Mouse (Mus musculus): ENCODE results near the gene Rnf150. TPM values are rescaled to one million over a fixed set of nuclear protein-coding genes. Genes with fewer than 3 reads are reported as not detected.

The Rnf150 gene
- total and polyA plus RNA-seq, 3 experiments = 0.13 to 0.50 (median 0.39) TPM

- dilution Hi-C loops (cut with MboI; ENCODE audit: extremely low pct_ligation_motif_present, extremely low pct_unique_long_range_greater_than_20kb, low sequenced_read_pairs) = no loop called here
- H3K79me2 ChIP-seq (replicated peaks; ENCODE audit: control insufficient read depth, extremely low read depth, insufficient read depth, poor library complexity, severe bottlenecking) = no peaks in the 10 kb centered on the region
- DNase-seq (ENCODE audit: extremely low read depth) = no peak
- no peaks in the 10 kb centered on the region for H3K9me3 ChIP-seq (replicated peaks; ENCODE audit: low read length)
- no peaks in the 10 kb centered on the region for H3K27me3 ChIP-seq (replicated peaks)
- no peak overlapping the region for H3K27ac ChIP-seq (ENCODE audit: insufficient read depth, low read depth)
- no peak for TF ChIP-seq IRF4 (IDR thresholded peaks at IDR 0.05; ENCODE audit: low read depth, low read length)
- TF ChIP-seq ZMIZ1 (IDR thresholded peaks at IDR 0.05; ENCODE audit: low read depth, low read length) = no peak
- no peak for TF ChIP-seq RCOR1 (conservative IDR thresholded peaks at IDR 0.05; ENCODE audit: low read depth, low read length)
- TF ChIP-seq USF2 (conservative IDR thresholded peaks at IDR 0.05; ENCODE audit: low read depth, low read length) = no peak
- no peak for TF ChIP-seq MAZ (IDR thresholded peaks at IDR 0.05; ENCODE audit: low read depth, low read length)
- no peak for TF ChIP-seq ZKSCAN1 (IDR thresholded peaks at IDR 0.05; ENCODE audit: borderline replicate concordance, low read depth, low read length)
- TF ChIP-seq MXI1 (IDR thresholded peaks at IDR 0.05; ENCODE audit: low read depth, low read length) = no peak
- no peak for TF ChIP-seq ZNF384 (IDR thresholded peaks at IDR 0.05; ENCODE audit: low read depth, low read length)
- H3K9ac ChIP-seq (ENCODE audit: insufficient read depth, low read depth) = no peak overlapping the region
- no peak overlapping the region for H3K4me3 ChIP-seq (replicated peaks in 1 of 3; ENCODE audit: low read depth in 2 of 3, low read length in 2 of 3, poor library complexity in 1 of 3)
- in situ Hi-C loops (cut with MboI; ENCODE audit: low pct_ligation_motif_present, low pct_unique_long_range_greater_than_20kb, low sequenced_read_pairs) = no loop called here
- no peak overlapping the region for H3K4me2 ChIP-seq (ENCODE audit: insufficient read depth, low read depth, poor library complexity, severe bottlenecking)
- no peaks in the 10 kb centered on the region for H3K36me3 ChIP-seq (replicated peaks in 1 of 2; ENCODE audit: control insufficient read depth in 1 of 2, insufficient read depth in 1 of 2, low read length in 1 of 2)
- peaks cover 0 to 9% of the 10 kb centered on the region in 2 experiments; a peak in 1 of 4 replicates for H3K4me1 ChIP-seq (ENCODE audit: control insufficient read depth in 1 of 2, insufficient read depth in 2 of 2)
These were observed 44.1 kb downstream of the Rnf150 start for GRCm38 (mm10) chr8:82907271-82907670.

GRCm38 (mm10) chr8:82911436-82911835, 48.3 kb downstream of the Rnf150 start:
- dilution Hi-C loops (cut with MboI; ENCODE audit: extremely low pct_ligation_motif_present, extremely low pct_unique_long_range_greater_than_20kb, low sequenced_read_pairs) (no loop called here), in situ Hi-C loops (cut with MboI; ENCODE audit: low pct_ligation_motif_present, low pct_unique_long_range_greater_than_20kb, low sequenced_read_pairs) (no loop called here)
- H3K4me2 ChIP-seq (ENCODE audit: insufficient read depth, low read depth, poor library complexity, severe bottlenecking) = no peak overlapping the region
- DNase-seq (ENCODE audit: extremely low read depth) = no peak
- H3K9ac ChIP-seq (ENCODE audit: insufficient read depth, low read depth) = no peak overlapping the region
- H3K27ac ChIP-seq (ENCODE audit: insufficient read depth, low read depth) = no peak overlapping the region
- no peaks in the 10 kb centered on the region for H3K79me2 ChIP-seq (replicated peaks; ENCODE audit: control insufficient read depth, extremely low read depth, insufficient read depth, poor library complexity, severe bottlenecking)
- no peak for TF ChIP-seq ZNF384 (IDR thresholded peaks at IDR 0.05; ENCODE audit: low read depth, low read length)
- no peak for TF ChIP-seq ZMIZ1 (IDR thresholded peaks at IDR 0.05; ENCODE audit: low read depth, low read length)
- TF ChIP-seq CTCF (conservative IDR thresholded peaks at IDR 0.05 in 1 of 2, IDR thresholded peaks at IDR 0.05 in 1 of 2; ENCODE audit: low read depth in 2 of 2, low read length in 2 of 2) = no peak
- H3K27me3 ChIP-seq (replicated peaks) = no peaks in the 10 kb centered on the region
- peaks cover 4 to 14% of the 10 kb centered on the region in 2 experiments for H3K4me1 ChIP-seq (ENCODE audit: control insufficient read depth in 1 of 2, insufficient read depth in 2 of 2)
- H3K36me3 ChIP-seq (replicated peaks in 1 of 2; ENCODE audit: control insufficient read depth in 1 of 2, insufficient read depth in 1 of 2, low read length in 1 of 2) = no peaks in the 10 kb centered on the region
- no peak overlapping the region for H3K4me3 ChIP-seq (replicated peaks in 1 of 3; ENCODE audit: low read depth in 2 of 3, low read length in 2 of 3, poor library complexity in 1 of 3)
- no peaks in the 10 kb centered on the region for H3K9me3 ChIP-seq (replicated peaks; ENCODE audit: low read length)

GRCm38 (mm10) chr8:82912282-82912681, 49.1 kb downstream of the Rnf150 start:
- no peak for DNase-seq (ENCODE audit: extremely low read depth)
- H3K4me2 ChIP-seq (ENCODE audit: insufficient read depth, low read depth, poor library complexity, severe bottlenecking) = no peak overlapping the region
- H3K79me2 ChIP-seq (replicated peaks; ENCODE audit: control insufficient read depth, extremely low read depth, insufficient read depth, poor library complexity, severe bottlenecking) = no peaks in the 10 kb centered on the region
- no peaks in the 10 kb centered on the region for H3K36me3 ChIP-seq (replicated peaks in 1 of 2; ENCODE audit: control insufficient read depth in 1 of 2, insufficient read depth in 1 of 2, low read length in 1 of 2)
- no peak overlapping the region for H3K4me3 ChIP-seq (replicated peaks in 1 of 3; ENCODE audit: low read depth in 2 of 3, low read length in 2 of 3, poor library complexity in 1 of 3)
- dilution Hi-C loops (cut with MboI; ENCODE audit: extremely low pct_ligation_motif_present, extremely low pct_unique_long_range_greater_than_20kb, low sequenced_read_pairs) (no loop called here), in situ Hi-C loops (cut with MboI; ENCODE audit: low pct_ligation_motif_present, low pct_unique_long_range_greater_than_20kb, low sequenced_read_pairs) (no loop called here)
- H3K9ac ChIP-seq (ENCODE audit: insufficient read depth, low read depth) = no peak overlapping the region
- TF ChIP-seq GABPA (IDR thresholded peaks at IDR 0.05; ENCODE audit: insufficient replicate concordance, low read depth, low read length) (no peak), JUN (IDR thresholded peaks at IDR 0.05; ENCODE audit: insufficient read depth, low read depth, low read length) (no peak), RCOR1 (conservative IDR thresholded peaks at IDR 0.05; ENCODE audit: low read depth, low read length) (no peak), TCF12 (IDR thresholded peaks at IDR 0.05; ENCODE audit: low read depth, low read length) (no peak), BHLHE40 (IDR thresholded peaks at IDR 0.05; ENCODE audit: low read depth, low read length) (no peak), MAZ (IDR thresholded peaks at IDR 0.05; ENCODE audit: low read depth, low read length) (no peak), ZMIZ1 (IDR thresholded peaks at IDR 0.05; ENCODE audit: low read depth, low read length) (no peak), ETS1 (conservative IDR thresholded peaks at IDR 0.05; ENCODE audit: low read depth, low read length) (no peak)
- H3K9me3 ChIP-seq (replicated peaks; ENCODE audit: low read length) = no peaks in the 10 kb centered on the region
- no peaks in the 10 kb centered on the region for H3K27me3 ChIP-seq (replicated peaks)
- peaks cover 4 to 19% of the 10 kb centered on the region in 2 experiments for H3K4me1 ChIP-seq (ENCODE audit: control insufficient read depth in 1 of 2, insufficient read depth in 2 of 2)
- no peak overlapping the region for H3K27ac ChIP-seq (ENCODE audit: insufficient read depth, low read depth)

All from CH12.LX (cell line).